Mouse (Mus musculus): Measurements from ENCODE around the gene Chad.

GRCm38 (mm10) chr11:94542400-94542799 lies 22.4 kb upstream of the Chad start:
- no peak for TF ChIP-seq CTCF (IDR thresholded peaks at IDR 0.05; ENCODE audit: extremely low read depth, insufficient read depth, insufficient read length, insufficient replicate concordance)
- no peak for TF ChIP-seq POLR2A (IDR thresholded peaks at IDR 0.05; ENCODE audit: low read depth, low read length)

Measured in spleen, adult 2 months (tissue).